Mouse (Mus musculus) cerebellum, adult 11-12 months (tissue): ENCODE data around the gene Optn.

Experiments used
- DNase-seq: peaks from one replicate; pipeline ENCODE4 v3.0.0; 2022

Gene Optn

GRCm38 (mm10) chr2:5027057-5027456 lies 36.8 kb downstream of the Optn start:
- no peak for DNase-seq

GRCm38 (mm10) chr2:5025162-5025733 lies 38.6 kb downstream of the Optn start:
- DNase-seq, result no peak

- DNase-seq, result no peak
Observed at GRCm38 (mm10) chr2:5023699-5024399, 40.0 kb downstream of the Optn start.

GRCm38 (mm10) chr2:5023275-5023674 lies 40.6 kb downstream of the Optn start:
- no peak for DNase-seq

- no peak for DNase-seq
Observed at GRCm38 (mm10) chr2:5019708-5020107, 44.1 kb downstream of the Optn start.

- DNase-seq, result no peak
Observed at GRCm38 (mm10) chr2:5016922-5017321, 46.9 kb downstream of the Optn start.

- DNase-seq, result no peak
Observed at GRCm38 (mm10) chr2:5015527-5015926, 48.3 kb downstream of the Optn start.

- DNase-seq, result no peak
Observed at GRCm38 (mm10) chr2:5014616-5015015, 49.2 kb downstream of the Optn start.

- peak; percentile 81 for DNase-seq
Observed at GRCm38 (mm10) chr2:5012491-5013324, 51.1 kb downstream of the Optn start, which contains the start of gene Mcm10. Gene Mcm10, minus strand, starts transcription at chr2:5012791.

GRCm38 (mm10) chr2:5011898-5012490 lies 51.9 kb downstream of the Optn start:
- no peak for DNase-seq

- DNase-seq, result no peak
Observed at GRCm38 (mm10) chr2:5007107-5007506, 56.7 kb downstream of the Optn start.

- no peak for DNase-seq
Observed at GRCm38 (mm10) chr2:5001266-5001665, 62.6 kb downstream of the Optn start.

GRCm38 (mm10) chr2:4998905-4999304 lies 64.9 kb downstream of the Optn start:
- no peak for DNase-seq

- no peak for DNase-seq
Observed at GRCm38 (mm10) chr2:4996421-4996824, 67.4 kb downstream of the Optn start.

GRCm38 (mm10) chr2:4995646-4996045 lies 68.2 kb downstream of the Optn start:
- no peak for DNase-seq

- no peak for DNase-seq
Observed at GRCm38 (mm10) chr2:4994436-4994835, 69.4 kb downstream of the Optn start.

GRCm38 (mm10) chr2:4993584-4993983 lies 70.3 kb downstream of the Optn start:
- DNase-seq, result no peak

- DNase-seq, result no peak
Observed at GRCm38 (mm10) chr2:4988826-4989424, 74.9 kb downstream of the Optn start.

GRCm38 (mm10) chr2:4987388-4988180 lies 76.3 kb downstream of the Optn start:
- DNase-seq, result no peak

- no peak for DNase-seq
Observed at GRCm38 (mm10) chr2:4986798-4987197, 77.1 kb downstream of the Optn start.

GRCm38 (mm10) chr2:4985000-4985399 lies 78.9 kb downstream of the Optn start:
- DNase-seq, result no peak

GRCm38 (mm10) chr2:4983987-4984386 lies 79.9 kb downstream of the Optn start:
- DNase-seq, result no peak
